Mouse (Mus musculus): ENCODE data around the gene Golga4.

The Golga4 gene

DNA sequence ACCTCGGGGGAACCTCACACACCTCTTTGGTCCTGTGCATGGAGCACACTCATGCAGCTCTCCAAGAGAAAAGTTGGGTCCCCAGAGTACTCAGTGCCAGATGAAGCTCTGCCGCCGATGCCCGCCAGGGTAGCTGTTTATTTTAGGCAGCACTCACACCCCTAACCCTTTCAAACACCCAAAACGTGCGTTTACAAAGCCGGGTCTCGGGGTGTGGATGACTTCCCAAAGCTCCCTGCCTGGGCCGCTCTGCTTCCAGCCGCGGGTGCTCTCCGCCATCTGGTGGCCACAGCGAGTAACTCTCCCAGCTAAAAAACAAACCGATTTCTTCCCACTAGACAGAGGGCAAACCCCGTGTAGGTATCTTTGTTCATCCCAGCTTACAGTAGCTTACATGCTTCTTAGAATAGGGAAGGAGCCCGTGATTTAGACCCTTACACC, 16.5 kb upstream of the Golga4 start:
- no peak for DNase-seq (ENCODE audit: low spot score)

DNA sequence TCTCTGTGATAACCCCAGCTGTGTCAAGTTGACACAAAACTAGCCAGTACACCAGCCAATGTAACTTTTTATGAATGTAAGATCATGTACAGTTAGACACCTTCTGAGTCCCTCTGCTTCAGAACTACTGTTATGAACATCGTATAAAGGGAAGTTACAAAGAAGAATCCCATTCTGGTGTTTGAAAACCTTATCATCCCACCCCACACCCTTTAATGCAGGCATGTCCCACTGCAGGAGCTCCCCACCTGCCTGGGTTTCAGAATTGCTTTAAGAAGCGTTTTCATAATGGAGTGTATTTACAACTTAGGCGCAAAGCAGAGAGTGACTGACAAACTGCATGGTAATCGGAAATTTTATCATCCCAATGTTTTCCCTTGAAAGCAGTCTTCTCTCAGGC, 14.9 kb upstream of the Golga4 start:
- no peak for DNase-seq (ENCODE audit: low spot score)

- DNase-seq (ENCODE audit: low spot score): no peak
Observed at GRCm38 (mm10) chr9:118492932-118493698, 13.0 kb upstream of the Golga4 start.

DNA sequence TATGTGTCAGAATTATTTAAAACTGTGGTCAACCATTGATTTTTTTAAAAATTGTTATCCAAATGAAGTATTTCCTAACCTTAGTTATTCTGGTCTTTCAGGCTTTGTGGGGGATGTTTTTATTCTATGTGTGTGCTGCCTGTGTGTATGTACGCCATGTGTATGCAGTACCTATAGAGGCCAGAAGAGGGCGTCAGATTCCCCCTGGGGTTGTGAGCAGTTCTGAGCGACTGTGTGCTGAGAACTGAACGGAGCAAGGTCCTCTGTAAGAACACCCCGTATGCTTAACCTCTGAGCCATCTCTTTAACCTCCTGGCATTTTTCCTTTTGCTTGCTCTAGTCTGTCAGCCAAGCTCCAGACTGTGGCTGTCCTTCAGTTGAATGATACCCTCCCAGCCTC, 12.0 kb upstream of the Golga4 start:
- no peak for DNase-seq (ENCODE audit: low spot score)

GRCm38 (mm10) chr9:118495933-118496332, 10.1 kb upstream of the Golga4 start:
- DNase-seq (ENCODE audit: low spot score): no peak

- DNase-seq (ENCODE audit: low spot score): no peak
Observed at GRCm38 (mm10) chr9:118496952-118497351, 9.1 kb upstream of the Golga4 start.

GRCm38 (mm10) chr9:118498061-118498460, 8.0 kb upstream of the Golga4 start:
- no peak for DNase-seq (ENCODE audit: low spot score)

DNA sequence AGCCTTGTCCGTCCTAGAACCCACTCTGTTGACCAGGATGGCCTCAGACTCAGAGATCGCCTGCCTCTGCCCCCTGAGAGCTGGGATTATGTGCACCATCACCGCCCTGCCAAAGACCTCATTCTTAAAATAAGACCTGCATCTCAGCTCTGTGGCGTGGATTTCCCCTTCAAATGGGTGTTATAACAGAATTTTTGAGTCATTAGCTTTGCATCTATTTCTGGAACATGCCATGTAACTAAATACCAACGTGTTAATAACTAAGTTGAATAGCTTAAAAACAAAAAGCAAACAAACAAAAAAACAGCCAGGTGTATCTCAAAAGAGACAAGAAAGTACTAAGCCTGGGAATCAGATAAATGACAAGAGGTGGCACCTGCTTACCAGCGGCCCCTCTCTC, 5.1 kb upstream of the Golga4 start:
- no peak for DNase-seq (ENCODE audit: low spot score)

- DNase-seq (ENCODE audit: low spot score): no peak
Observed at GRCm38 (mm10) chr9:118504656-118505055, 1.4 kb upstream of the Golga4 start.

GRCm38 (mm10) chr9:118506404-118507231, 551 bp downstream of the Golga4 start:
- DNase-seq (ENCODE audit: low spot score): no peak

DNA sequence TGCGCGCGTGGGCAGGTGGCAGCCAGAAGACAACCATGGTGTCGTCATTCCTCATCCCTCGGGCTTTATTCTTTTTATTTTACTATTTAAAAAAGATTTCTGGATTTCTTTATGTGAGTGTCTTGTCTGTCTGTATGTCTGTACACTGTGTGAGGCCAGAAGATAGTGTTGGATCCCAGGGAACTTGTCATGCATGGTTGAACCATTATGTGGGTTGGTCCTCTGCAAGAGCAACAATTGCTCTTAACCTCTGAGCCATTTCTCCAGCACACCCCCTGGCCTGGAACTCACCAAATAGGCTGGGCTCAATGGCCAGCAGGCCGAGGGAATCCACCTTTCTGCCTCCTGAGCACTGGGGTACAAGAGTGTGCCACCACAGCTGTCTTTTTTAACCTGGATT, 1.5 kb downstream of the Golga4 start:
- DNase-seq (ENCODE audit: low spot score): no peak

DNA sequence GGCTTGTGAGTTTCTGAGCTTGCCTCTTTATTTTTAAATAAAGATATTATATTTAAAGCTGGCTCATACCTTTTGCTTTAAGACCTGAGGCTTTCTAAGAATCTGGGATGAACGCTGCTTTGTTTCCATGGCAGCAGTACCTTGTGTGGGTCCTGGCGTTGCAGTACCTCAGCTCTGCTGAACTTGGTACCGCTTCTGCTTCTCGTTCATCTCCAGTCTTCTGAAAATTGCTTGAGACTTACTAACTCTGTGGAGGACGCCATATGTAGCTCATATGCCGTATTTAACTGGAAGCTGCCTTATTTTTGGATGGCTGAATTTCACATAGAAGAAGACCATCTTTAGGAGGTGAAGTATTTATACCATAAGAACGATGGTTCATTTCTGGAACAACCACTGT, 2.5 kb downstream of the Golga4 start:
- DNase-seq (ENCODE audit: low spot score): no peak

GRCm38 (mm10) chr9:118510941-118511690, 5.0 kb downstream of the Golga4 start:
- DNase-seq (ENCODE audit: low spot score): no peak

DNA sequence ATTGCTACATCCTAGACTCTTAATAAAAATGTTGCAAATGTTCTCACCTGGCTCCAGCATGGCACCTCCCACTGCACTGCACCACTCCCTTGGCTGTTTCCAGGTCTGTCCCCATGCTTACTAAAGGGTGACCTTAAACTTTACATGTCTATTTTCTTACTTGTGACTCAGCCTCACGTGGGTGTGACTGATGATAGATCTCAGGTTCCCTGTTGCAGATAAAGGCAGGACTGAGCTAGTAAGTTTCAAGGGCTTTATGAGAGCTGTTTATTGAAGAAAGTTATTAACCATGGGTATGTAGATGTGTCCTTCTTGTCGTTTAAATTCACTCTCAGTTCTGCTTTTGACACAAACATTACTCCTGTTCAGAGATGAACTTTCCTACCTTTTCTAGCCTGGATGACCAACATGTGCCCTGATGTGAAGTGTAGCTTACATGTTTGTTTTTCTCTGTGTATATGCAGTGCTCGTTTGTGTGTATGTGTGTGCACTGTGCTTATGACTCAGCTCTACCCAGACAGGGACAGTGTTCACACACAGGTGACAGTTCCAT, 6.7 kb downstream of the Golga4 start:
- DNase-seq (ENCODE audit: low spot score): no peak

- no peak for DNase-seq (ENCODE audit: low spot score)
Observed at GRCm38 (mm10) chr9:118515476-118515875, 9.4 kb downstream of the Golga4 start.

DNA sequence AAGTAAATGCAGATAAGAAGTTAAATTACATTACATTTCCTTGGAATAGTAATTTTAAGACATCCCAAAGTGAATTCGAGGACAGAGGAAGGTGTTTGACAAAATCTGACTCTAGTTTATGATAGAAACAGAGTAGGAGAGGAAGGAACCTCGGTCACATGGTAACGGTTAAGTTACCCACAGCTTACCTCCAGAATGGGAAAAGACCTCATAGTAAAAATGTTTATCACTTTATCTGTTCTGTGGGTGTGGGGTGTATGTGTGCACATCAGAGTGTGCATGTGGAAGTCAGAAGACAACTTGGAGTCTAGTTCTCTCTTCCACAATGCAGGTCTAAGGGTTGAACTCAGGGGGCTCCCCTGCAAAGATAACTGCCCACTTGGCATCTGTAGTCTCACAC, 10.1 kb downstream of the Golga4 start:
- no peak for DNase-seq (ENCODE audit: low spot score)

DNA sequence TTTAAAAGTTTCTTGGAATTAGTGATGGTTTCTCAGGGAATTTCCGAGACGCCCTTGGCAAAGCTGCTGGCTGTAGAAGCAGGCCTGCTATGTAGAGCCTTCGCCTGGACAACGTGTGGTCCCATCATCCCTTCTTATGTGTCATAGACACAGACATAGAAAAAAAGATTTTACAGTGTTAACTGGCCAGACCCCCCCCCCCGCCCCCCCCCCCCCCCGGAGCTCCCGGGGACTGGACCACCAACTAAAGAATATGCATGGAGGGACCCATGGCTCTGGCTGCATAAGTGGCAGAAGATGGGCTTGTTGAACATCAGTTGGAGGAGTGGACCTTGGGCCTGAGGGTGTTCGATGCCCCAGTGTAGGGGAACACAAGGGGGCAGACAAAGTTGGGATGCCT, 11.6 kb downstream of the Golga4 start:
- no peak for DNase-seq (ENCODE audit: low spot score)

DNA sequence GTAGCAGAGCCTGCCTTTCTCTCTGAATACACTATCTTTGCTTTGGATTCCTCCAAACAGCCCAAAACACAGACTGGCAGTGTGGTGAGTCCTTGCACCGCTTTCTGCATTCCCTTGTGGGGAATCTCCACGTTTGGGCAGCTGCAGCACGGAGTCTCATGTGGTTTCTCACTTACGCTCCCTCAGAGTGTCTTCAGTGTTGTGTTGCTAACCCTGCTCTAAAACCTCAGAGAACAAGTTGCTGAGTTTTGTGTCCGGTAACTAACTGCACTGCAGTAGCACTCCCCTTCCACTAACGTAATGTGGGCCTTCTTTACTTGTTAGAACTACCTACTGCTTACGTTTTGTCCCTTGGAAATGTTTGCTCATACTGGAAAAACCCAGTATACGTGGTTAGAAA, 13.0 kb downstream of the Golga4 start:
- DNase-seq (ENCODE audit: low spot score): no peak

GRCm38 (mm10) chr9:118520011-118520410, 13.9 kb downstream of the Golga4 start:
- no peak for DNase-seq (ENCODE audit: low spot score)

GRCm38 (mm10) chr9:118520858-118521257, 14.8 kb downstream of the Golga4 start:
- DNase-seq (ENCODE audit: low spot score): no peak

GRCm38 (mm10) chr9:118521659-118522058, 15.6 kb downstream of the Golga4 start:
- DNase-seq (ENCODE audit: low spot score): no peak

- DNase-seq (ENCODE audit: low spot score): no peak
Observed at GRCm38 (mm10) chr9:118523738-118524137, 17.7 kb downstream of the Golga4 start.

Data from urinary bladder, postnatal 10 days (tissue).